Mouse (Mus musculus): Measurements from ENCODE around the gene Apip.

Apip gene

DNA sequence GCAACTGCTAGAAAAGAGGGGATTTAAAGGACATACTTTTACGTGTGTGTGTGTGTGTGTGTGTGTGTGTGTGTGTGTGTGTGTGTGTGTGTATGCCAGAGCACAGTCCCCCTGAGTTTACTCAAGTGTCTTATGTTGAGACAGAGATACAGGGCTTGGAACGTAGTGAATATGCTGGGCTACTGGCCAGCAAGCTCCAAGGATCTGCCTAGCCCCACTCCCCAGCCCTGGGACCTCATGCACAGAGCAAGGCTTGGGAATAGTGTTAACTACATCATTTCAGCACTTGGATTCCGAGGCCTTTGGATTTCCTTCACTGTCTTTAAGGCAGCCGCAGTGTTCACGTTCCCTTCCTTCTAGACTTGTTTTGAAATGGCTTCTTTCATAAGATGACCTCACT, 29.1 kb downstream of the Apip start:
- no peak for DNase-seq (ENCODE audit: low read depth, low spot score)

DNA sequence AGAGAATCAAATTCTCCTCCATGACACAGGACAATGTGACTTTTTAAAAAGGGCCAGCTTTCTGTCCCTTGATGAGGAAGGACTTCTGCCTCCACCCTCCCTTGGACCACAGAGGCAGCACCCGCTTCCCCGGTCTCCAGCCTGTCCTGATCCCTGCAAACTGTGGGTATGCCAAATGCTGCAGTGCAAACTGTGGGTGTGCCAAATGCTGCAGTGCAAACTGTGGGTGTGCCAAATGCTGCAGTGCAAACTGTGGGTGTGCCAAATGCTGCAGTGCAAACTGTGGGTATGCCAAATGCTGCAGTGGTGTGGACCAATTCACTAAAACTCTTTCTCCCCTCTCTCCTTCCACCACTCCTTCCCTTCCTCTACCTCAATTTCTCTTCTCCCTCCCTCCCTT, 32.7 kb downstream of the Apip start:
- no peak for DNase-seq (ENCODE audit: low read depth, low spot score)

DNA sequence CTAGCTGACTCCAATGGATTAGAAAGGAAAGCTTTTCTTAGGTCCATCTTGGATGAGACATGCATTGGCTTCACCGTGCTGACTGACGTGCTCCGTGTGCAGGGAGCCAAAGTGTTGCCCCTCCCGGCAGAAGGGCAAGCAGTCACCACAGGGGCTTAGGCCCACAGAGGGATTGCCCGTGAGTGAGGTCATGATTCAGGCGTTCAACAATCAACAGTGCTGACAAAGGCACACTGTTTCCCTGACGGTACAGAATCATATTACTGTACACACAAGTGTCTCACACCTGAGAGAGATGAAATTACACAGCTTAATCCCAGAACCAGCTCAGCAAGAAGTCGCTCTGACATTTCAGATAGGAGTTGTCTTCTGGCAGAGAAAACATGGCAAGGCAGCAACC, 38.2 kb downstream of the Apip start:
- no peak for DNase-seq (ENCODE audit: low read depth, low spot score)

DNA sequence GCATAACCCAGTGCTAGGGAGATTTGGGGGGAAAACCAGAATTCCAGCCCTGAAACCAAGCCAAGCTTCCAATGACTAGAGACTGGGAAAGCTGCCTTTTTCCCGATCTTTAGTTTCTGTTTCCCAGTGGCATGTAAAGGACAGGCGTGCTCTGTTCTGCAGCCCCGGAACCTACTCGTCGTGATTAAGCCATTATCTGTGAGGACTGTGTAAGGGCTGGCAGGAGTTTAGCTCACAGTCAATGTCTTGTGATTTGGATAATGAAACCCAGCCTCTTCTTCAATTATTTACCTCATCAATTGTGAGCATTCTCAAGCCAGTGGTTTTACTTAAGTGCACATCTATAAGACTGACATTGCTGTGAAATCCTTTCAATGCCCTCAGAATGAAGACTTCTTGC, 43.7 kb downstream of the Apip start:
- no peak for DNase-seq (ENCODE audit: low read depth, low spot score)

DNA sequence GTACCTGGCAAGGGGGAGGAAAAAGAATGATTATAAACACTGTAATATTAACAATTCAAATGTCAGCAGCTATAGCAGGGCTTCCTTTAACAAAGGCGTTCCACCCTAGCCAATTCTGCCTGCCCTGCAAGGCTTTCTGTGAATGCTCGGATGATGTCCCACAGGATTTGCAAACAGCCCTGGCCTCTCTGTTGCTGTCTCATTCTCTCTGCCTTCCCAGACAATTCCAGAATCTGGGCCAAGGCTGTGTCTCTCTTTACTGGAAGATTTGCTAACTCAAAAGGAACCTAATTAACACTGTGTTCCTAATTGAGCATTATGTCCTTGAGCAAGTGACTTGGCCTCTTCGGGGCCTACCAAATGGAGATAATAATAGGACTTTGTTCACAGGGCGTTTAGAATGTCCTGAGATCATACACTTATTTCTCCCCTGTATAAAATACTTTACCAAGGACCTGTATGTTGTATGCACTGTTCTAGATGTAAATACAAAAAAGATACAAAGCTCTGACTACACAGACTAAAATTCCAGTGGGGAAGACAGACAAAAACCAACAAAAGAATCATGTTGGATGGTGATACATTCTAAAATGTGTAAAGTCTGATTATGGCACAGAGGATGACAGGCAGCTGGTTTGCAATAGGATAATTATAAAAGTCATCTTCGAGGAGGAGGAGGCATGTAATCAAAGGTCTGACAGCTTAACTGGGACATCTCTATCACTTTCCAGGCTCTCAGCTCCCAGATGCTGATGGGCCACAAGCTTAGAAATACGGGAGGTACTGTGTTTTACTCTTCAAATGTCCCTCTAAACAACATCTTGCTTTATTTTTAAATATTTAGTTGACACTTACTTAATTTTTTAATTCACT, 45.1 kb downstream of the Apip start:
- no peak for DNase-seq (ENCODE audit: low read depth, low spot score)

DNA sequence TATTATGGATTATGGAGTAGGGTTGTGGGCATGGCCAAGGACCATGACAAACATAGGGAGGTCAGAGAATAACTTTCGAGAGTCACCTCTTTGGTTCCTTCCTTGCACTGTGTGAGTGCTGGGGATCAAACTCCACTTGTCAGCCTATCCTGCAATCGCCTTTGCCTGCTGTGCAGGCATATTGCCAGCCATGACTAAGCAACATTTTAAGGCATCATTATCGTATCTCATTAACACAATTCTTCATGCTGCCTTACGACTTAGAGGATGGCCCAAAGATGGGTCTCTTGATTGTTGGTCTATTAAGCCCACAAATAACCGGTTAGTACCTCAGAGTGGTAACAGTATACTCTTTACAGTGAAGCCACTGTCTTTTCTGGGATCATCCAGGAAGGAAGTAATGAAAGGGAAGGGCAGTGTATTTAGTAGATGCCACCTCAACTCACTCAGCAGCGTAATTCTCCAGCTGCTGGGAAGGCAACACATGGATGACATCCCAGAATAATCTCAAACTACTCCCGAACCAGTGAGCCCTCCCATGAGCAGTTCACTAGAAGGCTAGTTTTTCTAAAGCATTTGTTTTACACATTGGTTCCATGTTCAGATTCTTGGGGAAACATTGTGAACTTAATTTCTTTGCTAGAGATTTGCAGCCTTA, 45.9 kb downstream of the Apip start:
- no peak for DNase-seq (ENCODE audit: low read depth, low spot score)

DNA sequence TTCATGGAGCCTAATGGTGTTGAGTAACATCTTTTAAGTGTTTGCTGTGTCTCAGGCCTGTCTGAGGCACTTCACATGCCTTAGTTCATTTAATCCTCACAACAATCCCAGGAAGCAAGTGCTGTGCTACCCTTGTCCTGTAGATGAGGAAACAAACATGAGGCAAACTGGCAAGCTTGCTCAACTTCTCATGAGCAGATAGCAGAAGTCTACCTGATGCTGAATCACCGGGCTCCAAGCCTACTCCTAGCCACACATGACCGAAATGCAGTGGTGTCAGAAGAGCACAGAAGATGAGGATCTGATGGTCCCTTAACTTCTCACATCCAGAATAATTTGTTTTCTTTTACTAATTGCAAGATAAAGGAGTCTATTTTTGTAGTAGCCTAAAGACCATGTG, 56.2 kb downstream of the Apip start:
- DNase-seq (ENCODE audit: low read depth, low spot score), result no peak

DNA sequence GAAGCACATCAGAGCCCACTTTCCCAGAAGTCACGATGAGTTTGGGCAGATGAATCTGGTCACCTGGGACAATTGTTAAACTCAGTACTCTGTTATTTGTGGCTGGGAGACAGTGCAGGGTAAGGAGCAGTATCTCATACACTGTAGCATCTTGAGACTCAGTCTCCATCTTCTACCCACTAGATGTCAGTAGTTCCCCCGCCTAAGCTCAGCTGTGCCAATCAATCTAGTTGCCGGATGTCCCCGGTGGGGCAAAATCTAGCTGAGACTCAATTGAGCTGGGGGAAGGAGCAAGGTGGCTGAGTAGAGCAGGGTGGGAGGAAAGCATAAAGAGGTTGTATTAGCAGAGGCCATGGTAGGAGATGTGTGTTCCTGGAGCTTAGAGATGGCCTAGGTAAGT, 57.7 kb downstream of the Apip start:
- DNase-seq (ENCODE audit: low read depth, low spot score), result no peak

DNA sequence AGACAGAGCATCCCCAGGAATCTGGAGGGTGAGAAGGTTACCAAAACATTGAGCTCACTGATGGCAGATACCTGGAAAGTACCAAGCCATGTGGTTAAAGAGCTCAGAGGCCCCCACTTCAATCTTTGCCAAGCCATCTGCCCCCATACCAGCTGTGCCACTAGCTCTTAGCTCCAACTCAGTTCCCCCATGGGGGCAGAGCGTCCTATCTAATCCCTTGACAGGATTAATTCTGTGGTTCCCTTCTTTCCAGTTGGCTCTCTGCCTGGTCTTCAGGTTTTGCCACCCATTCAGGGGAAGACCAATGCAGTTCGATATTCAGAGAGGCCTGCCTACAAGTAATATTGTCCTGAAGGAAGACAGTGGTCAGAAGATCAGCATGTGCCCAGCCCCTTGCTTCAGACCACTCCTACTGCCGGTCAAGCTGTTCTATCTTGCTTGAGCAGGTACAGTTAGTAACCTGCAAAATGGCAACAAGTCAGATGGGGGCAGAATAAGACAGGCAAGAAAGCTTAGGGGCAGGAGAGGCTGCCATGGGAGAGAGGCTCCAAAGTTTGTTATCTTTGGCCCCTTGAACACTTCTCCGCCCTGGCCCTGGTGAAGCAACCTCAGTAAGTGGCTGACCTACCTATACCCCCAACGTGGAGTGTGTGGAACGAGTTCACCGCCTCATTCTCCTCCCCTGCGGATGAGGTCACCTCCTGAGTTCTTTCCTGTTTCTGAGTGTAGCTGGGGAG, 65.2 kb downstream of the Apip start:
- DNase-seq (ENCODE audit: low read depth, low spot score), result peak; percentile 14
